Mouse (Mus musculus) brain, adult 2 months (tissue): ENCODE data around the gene Otx2.

Source experiments
- DNase-seq: peaks from one replicate; pipeline ENCODE4 v3.0.0; 2011; ENCODE audit warnings: low read depth, low spot score

The Otx2 gene

GRCm38 (mm10) chr14:48673541-48673940 is at the start of gene Otx2:
Gene Otx2, minus strand, starts transcription at chr14:48673819.
- no peak for DNase-seq

- DNase-seq = no peak
Observed at GRCm38 (mm10) chr14:48722763-48723162, 49.1 kb upstream of the Otx2 start.

- DNase-seq = no peak
Observed at GRCm38 (mm10) chr14:48719296-48719695, 45.7 kb upstream of the Otx2 start.

GRCm38 (mm10) chr14:48717632-48718279 is 44.1 kb upstream of the Otx2 start:
- peak; percentile 74 for DNase-seq

- DNase-seq = no peak
Observed at GRCm38 (mm10) chr14:48716456-48716855, 42.8 kb upstream of the Otx2 start.

GRCm38 (mm10) chr14:48710871-48711370 is 37.3 kb upstream of the Otx2 start:
- peak; percentile 52 for DNase-seq

GRCm38 (mm10) chr14:48710062-48710870 is 36.6 kb upstream of the Otx2 start:
- DNase-seq = no peak

- DNase-seq = peak; percentile 50
Observed at GRCm38 (mm10) chr14:48709371-48710061, 35.9 kb upstream of the Otx2 start.

GRCm38 (mm10) chr14:48707844-48708383 is 34.3 kb upstream of the Otx2 start:
- DNase-seq = no peak

- DNase-seq = no peak
Observed at GRCm38 (mm10) chr14:48707391-48707790, 33.8 kb upstream of the Otx2 start.

- DNase-seq = no peak
Observed at GRCm38 (mm10) chr14:48700790-48701370, 27.3 kb upstream of the Otx2 start.

GRCm38 (mm10) chr14:48679590-48679989 is 6.0 kb upstream of the Otx2 start:
- no peak for DNase-seq

GRCm38 (mm10) chr14:48678674-48679073 is 5.1 kb upstream of the Otx2 start:
- DNase-seq = no peak

- no peak for DNase-seq
Observed at GRCm38 (mm10) chr14:48674036-48674831, 615 bp upstream of the Otx2 start.

GRCm38 (mm10) chr14:48672611-48673176 is 925 bp downstream of the Otx2 start:
- DNase-seq = no peak

GRCm38 (mm10) chr14:48671480-48672240 is 2.0 kb downstream of the Otx2 start:
- no peak for DNase-seq

- no peak for DNase-seq
Observed at GRCm38 (mm10) chr14:48670761-48671479, 2.7 kb downstream of the Otx2 start.

- DNase-seq = no peak
Observed at GRCm38 (mm10) chr14:48670258-48670630, 3.4 kb downstream of the Otx2 start.
